Mouse (Mus musculus) cortical plate, adult 2 months (tissue): Measurements from ENCODE around the gene Pemt. TPM values are rescaled to one million over a fixed set of nuclear protein-coding genes. Genes with fewer than 3 reads are reported as not detected.
A peak's percentile ranks its signal among the peaks of the same experiment; 100 is the strongest.

Source experiments
- H3K27ac ChIP-seq: fragments of 200-500 bp; 2 replicates; pipeline ENCODE4 v1.5.1; 2012; ENCODE audit warnings: low read length, control low read depth, inconsistent platforms; ENCODE audit not compliant: insufficient read depth
- H3K4me1 ChIP-seq: fragments of 200-500 bp; 2 replicates; pipeline ENCODE4 v1.6.1; 2011; ENCODE audit warnings: low read length; ENCODE audit not compliant: control insufficient read depth, insufficient read depth
- H3K4me3 ChIP-seq: fragments of 200-500 bp; 2 replicates; pipeline ENCODE4 v1.5.1; 2011; ENCODE audit warnings: mild to moderate bottlenecking, low read length, control low read depth; ENCODE audit not compliant: insufficient read depth
- CTCF ChIP-seq: fragments of 200-500 bp; IDR thresholded peaks from 2 replicates; pipeline ENCODE4 v1.5.1; 2011; ENCODE audit warnings: mild to moderate bottlenecking, control low read depth, low read length; ENCODE audit not compliant: insufficient read depth; ENCODE audit errors: extremely low read depth
- POLR2A ChIP-seq: fragments of 200-500 bp; IDR thresholded peaks from 2 replicates; pipeline ENCODE4 v1.6.1; 2011; ENCODE audit warnings: mild to moderate bottlenecking, low read length, control low read depth; ENCODE audit not compliant: insufficient read depth; ENCODE audit errors: extremely low read depth
- polyA plus RNA-seq: library from polyadenylated mRNA; depleted of rRNA; stranded (reverse); fragments of >200 nt; gene quantifications from 2 replicates; pipeline ENCODE4 v1.2.3, GENCODE M21; 2012

Pemt gene
- polyA plus RNA-seq, 1 experiment = 7.1 TPM

DNA sequence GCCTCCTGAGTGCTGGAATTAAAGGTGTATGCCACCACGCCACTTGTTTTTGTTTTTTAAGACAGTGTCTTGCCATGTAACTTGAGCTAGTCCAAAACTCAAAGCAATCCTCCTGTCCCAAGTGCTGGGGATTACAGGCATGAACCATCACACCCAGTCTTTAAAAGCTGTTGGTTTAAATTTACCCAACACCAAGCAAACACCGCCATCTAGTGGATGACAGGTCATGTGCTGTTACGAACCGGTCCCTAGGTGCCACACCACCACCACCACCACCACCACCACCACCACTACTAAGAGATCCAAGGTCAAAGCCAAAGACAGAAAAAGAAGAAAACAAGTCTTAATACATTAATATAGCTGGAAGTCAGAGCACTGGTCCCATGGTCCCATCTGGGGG, 30.5 kb upstream of the Pemt start:
- TF ChIP-seq POLR2A (no peak), CTCF (peak; percentile 81)
- no peak overlapping the region for H3K4me3 ChIP-seq
- no peak overlapping the region for H3K27ac ChIP-seq
- H3K4me1 ChIP-seq = 0 out of 2 replicates have a peak, but pooled peaks cover 5% of the 10 kb centered on the region

DNA sequence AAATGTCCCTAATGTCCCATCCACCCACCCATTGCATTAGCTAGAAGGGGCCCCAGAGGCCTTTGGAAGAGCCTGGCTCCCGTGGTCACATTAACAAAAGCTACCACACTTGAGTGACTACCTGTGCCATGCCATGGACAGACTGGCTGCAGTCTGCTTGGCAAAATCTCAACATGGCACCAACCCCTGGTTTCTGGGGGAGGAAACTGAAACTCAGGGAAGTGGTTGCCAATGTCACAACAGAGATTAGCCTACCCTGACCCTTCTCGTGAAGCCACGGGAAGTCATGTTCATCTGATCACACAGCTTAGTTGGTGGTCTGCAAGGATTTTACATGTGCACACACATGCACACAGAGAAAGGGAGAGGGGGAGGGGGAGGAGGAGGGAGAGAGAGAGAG, 29.9 kb upstream of the Pemt start:
- H3K4me3 ChIP-seq = no peak overlapping the region
- no peak for TF ChIP-seq POLR2A
- no peak for TF ChIP-seq CTCF
- no peak overlapping the region for H3K27ac ChIP-seq
- 0 out of 2 replicates have a peak, but pooled peaks cover 5% of the 10 kb centered on the region for H3K4me1 ChIP-seq

DNA sequence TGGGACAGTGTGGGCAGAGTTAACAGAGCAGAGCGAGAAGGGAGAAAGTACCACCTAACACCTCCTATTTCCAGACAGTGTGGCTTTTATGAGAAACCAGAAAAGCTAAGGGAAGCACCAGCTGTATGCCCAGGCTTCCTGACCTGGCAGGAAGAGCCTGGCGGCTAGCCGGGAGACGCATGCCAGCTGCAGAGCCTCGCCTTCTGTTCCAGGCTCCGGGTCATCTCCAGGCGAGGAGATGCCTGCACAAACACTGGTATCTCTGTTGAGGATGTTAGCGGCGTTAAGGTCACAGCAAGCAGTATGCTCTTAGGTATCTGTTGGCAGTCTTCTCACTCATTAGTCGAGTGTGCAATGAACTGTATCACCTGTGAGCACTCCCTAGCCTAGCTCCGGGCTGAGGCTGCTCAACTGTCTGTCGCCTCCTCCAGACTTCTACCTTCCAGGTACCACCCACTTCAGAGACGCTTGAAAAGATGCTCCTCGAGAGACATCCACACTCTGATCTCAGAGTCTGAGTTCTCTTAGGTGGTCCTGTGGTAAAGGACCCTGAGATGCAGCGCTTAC, 27.7 kb upstream of the Pemt start:
- TF ChIP-seq CTCF (no peak), POLR2A (no peak)
- Histone ChIP-seq H3K4me1 (0 out of 2 replicates have a peak, but pooled peaks cover 5% of the 10 kb centered on the region), H3K27ac (no peak overlapping the region), H3K4me3 (no peak overlapping the region)

DNA sequence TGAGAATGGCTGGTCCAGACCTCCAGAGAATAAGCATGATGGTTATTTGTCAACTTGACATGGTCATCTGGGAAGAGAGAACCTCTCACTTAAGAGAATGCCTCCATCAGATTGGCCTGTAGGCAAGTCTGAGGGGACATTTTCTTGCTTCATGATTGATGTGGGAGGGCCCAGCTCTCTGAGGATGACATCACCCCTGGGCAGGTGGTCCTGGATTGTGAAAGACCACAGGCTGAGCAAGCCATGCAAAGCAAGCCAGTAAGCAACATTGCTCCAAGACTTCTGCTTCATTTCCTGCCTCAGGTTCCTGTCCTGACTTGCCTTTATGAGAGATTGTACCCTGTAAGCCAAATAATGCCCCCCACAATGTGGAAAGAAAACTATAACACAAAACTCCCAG, 26.8 kb upstream of the Pemt start:
- 0 out of 2 replicates have a peak, but pooled peaks cover 5% of the 10 kb centered on the region for H3K4me1 ChIP-seq
- TF ChIP-seq POLR2A = no peak
- TF ChIP-seq CTCF = no peak
- no peak overlapping the region for H3K27ac ChIP-seq
- no peak overlapping the region for H3K4me3 ChIP-seq

DNA sequence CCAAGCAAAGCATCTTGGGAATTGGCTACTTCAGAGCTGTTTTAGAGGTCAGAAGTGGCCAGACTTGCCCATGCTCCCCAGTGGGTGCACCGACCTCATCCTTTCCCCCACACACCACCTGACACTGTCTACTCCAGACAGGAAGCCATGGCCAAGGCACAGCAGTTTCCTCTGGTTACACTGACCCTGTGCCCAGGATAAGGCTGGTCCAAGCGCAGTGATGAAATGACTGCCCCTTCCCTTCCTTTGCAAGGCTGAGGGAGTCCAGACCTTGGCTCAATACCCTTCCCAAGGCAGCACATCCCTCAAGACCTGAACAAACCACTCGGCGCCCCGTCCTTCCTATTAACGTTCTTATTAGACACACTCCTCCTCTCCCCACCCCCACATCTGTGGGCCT, 24.9 kb upstream of the Pemt start:
- TF ChIP-seq POLR2A (no peak), CTCF (no peak)
- no peak overlapping the region for H3K27ac ChIP-seq
- H3K4me1 ChIP-seq = 0 out of 2 replicates have a peak, but pooled peaks cover 5% of the 10 kb centered on the region
- H3K4me3 ChIP-seq = no peak overlapping the region

DNA sequence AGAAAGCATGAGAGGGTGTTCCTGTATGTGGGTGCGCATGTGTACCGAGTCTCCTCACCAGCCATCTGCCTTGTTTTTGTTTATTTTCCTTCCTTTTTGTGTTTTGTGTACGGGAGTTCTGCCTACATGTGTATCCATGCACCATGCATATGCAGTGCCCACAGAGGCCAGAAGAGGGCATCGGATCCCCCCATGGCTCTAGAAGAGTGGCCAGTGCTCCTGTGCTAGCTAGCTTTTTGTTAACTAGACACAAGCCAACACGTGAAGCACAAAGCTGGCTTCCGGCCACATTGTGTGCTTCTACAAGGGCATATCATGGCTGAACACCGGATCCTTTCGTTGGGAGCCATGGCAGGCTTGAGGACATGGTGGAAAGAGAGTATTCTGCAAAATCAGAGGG, 24.3 kb upstream of the Pemt start:
- Histone ChIP-seq H3K4me3 (no peak overlapping the region), H3K27ac (no peak overlapping the region), H3K4me1 (0 out of 2 replicates have a peak, but pooled peaks cover 5% of the 10 kb centered on the region)
- no peak for TF ChIP-seq POLR2A
- peak; percentile 65 for TF ChIP-seq CTCF

DNA sequence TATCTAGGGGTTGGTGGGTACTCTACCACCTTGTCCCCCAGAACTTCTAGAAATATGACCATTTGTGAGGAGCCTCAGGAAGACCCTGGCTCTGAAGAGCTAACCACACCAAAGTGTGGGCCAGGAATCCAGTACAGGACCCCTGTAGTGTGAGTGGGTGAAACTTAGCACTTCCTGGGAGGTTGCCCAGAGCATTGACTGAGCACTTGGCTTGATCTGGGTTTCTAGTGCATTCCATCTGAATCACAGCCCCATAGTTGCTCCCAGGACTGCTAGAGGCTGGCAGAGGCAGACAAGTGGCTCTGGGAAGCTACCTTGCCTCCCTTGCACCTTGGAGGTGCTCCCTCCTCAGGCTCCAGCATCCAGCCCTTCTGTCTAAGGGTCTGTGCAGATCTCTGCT, 22.3 kb upstream of the Pemt start:
- TF ChIP-seq POLR2A (no peak), CTCF (no peak)

DNA sequence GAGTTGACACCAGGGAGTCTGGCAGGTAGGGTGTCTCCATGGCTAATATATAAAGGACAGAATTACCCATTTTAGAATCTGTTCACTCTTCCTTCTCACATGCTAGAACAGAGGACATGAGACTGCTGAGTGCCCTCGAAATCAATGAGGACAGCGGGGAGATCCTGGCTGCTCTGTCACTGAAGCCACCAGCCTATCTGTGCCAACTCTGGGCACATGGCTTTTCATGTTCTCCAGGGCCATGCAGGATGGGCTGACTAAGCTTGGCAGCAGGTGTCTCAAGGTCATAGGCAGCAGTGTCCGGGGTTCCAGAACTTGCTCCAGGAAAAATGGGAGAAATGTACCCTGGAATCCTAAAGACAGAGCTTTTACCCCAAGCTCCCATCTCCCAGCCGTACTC, 21.4 kb upstream of the Pemt start:
- H3K4me3 ChIP-seq = no peak overlapping the region
- no peaks in the 10 kb centered on the region for H3K4me1 ChIP-seq
- no peak for TF ChIP-seq CTCF
- no peak for TF ChIP-seq POLR2A
- no peak overlapping the region for H3K27ac ChIP-seq

More for the DNA sequence above, 22.3 kb upstream of the Pemt start:
- no peak overlapping the region for H3K4me3 ChIP-seq
- H3K4me1 ChIP-seq = no peaks in the 10 kb centered on the region
- H3K27ac ChIP-seq = no peak overlapping the region

DNA sequence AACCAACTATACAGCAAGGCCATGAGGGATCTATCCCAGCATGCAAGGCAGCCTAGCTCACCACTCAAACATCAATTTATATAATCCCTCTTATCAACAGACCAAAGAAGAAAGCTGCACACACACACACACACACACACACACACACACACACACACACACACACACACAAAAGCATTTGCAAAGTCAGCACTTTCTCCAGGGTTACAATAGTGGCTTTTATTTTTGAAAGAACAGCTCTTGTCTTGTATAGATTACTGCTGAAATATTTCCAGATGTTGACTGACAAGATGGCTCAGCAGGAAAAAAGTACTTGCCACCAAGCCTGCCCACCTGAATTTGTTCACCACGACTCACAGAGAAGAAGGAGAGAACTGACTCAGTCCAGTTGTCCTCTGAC, 19.0 kb upstream of the Pemt start:
- Histone ChIP-seq H3K4me1 (no peaks in the 10 kb centered on the region), H3K27ac (no peak overlapping the region), H3K4me3 (no peak overlapping the region)
- TF ChIP-seq POLR2A (no peak), CTCF (no peak)

DNA sequence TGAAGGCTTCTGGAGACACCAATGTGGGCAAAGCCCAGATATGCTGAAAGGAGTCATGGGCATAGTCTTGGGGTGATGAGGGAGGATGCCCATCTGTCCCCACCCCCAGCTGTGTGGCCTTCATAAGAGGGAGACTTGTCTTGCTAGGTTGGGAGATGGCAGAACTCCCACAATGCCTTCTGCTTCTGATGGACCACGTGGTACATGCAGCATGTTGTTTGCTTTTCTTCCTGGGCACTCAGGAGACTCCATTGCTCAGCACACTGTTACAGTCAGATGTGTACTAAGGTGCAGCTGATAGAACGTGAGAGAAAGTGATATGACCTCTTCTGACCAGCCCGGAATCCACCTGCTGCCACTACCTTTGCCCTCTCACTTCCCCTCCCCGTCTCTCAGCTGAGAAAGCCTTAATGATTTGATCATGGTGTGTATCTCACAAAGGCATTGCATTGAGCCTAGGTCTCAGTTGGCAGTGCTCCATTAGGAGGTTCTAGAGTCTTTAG, 15.3 kb upstream of the Pemt start:
- H3K27ac ChIP-seq = no peak overlapping the region
- H3K4me1 ChIP-seq = 0 out of 2 replicates have a peak, but pooled peaks cover 3% of the 10 kb centered on the region
- TF ChIP-seq CTCF = no peak
- TF ChIP-seq POLR2A = no peak
- H3K4me3 ChIP-seq = no peak overlapping the region
